Mouse (Mus musculus) cerebellum, adult 2 months (tissue): Measurements from ENCODE around the gene Tmem182.

Experiments used
- CTCF ChIP-seq: fragments of 200-500 bp; IDR thresholded peaks from 2 replicates; pipeline ENCODE4 v1.5.1; 2011; ENCODE audit warnings: low read depth, mild to moderate bottlenecking, control low read depth, low read length, moderate library complexity, borderline replicate concordance; ENCODE audit not compliant: insufficient read depth
- POLR2A ChIP-seq: fragments of 200-500 bp; IDR thresholded peaks from 2 replicates; pipeline ENCODE4 v1.6.1; 2011; ENCODE audit warnings: low read length, control low read depth, borderline replicate concordance; ENCODE audit not compliant: insufficient read depth

DNA sequence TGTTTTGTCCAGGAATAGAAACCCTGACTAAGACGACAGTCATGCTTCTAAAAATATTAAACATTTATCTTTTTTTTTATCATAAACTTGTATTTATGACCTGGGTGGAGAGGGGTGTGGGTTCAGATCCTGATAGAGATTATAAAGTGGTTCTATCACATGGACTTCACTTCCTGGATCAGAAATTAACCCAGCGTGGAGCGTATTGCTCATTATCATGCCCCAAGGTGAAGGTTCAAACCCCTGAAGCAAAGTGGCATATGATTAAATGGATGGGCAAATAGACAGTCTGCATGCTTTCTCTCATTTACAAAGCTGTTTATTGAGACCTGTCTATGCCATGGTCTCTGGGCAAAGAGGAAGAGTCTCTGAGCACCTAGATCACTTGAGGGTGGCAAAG is 28.6 kb upstream of the Tmem182 start:
- TF ChIP-seq CTCF (no peak), POLR2A (no peak)
